Mouse (Mus musculus) erythroblast, adult 5-6 weeks (primary cell): ENCODE results near the gene Dnajc15. TPM values are rescaled to one million over a fixed set of nuclear protein-coding genes. Genes with fewer than 3 reads are reported as not detected.

Experiments used
- ATAC-seq: replicated peaks from 2 replicates; pipeline ENCODE4 v1.8.0; 2016; ENCODE audit warnings: moderate number of reproducible peaks, mild to moderate bottlenecking, moderate TSS enrichment, inconsistent platforms; ENCODE audit not compliant: poor library complexity, low FRiP score, severe bottlenecking
- total RNA-seq, 2 experiments: library from RNA; stranded (forward) in 1 of 2; stranded (reverse) in 1 of 2; fragments of 150-400 nt in 1 of 2; fragments of 200-764, 138-1000 nt in 1 of 2; gene quantifications; 2 replicates each; pipeline versions ENCODE4 v1.2.3 to v1.2.4; 2015 to 2017; ENCODE audit warnings: low replicate concordance in 2 of 2

Gene Dnajc15
- total RNA-seq, 2 experiments from 2014 or later, result 2.7 to 21.0 TPM

GRCm38 (mm10) chr14:77806345-77806744 is 68.6 kb downstream of the Dnajc15 start:
- no peak for ATAC-seq

- ATAC-seq, result no peak
These were observed 72.7 kb downstream of the Dnajc15 start for GRCm38 (mm10) chr14:77802268-77802630.

GRCm38 (mm10) chr14:77801571-77802267 is 73.2 kb downstream of the Dnajc15 start:
- no peak for ATAC-seq

GRCm38 (mm10) chr14:77796506-77796905 is 78.4 kb downstream of the Dnajc15 start:
- no peak for ATAC-seq

- ATAC-seq, result no peak
These were observed 79.7 kb downstream of the Dnajc15 start for GRCm38 (mm10) chr14:77795240-77795639.

- ATAC-seq, result no peak
These were observed 80.5 kb downstream of the Dnajc15 start for GRCm38 (mm10) chr14:77794285-77794949.

GRCm38 (mm10) chr14:77792998-77793397 is 81.9 kb downstream of the Dnajc15 start:
- ATAC-seq, result no peak

GRCm38 (mm10) chr14:77783217-77783616 is 91.7 kb downstream of the Dnajc15 start:
- ATAC-seq, result no peak

GRCm38 (mm10) chr14:77777365-77777764 is 97.6 kb downstream of the Dnajc15 start:
- no peak for ATAC-seq

GRCm38 (mm10) chr14:77776005-77776531 is 98.9 kb downstream of the Dnajc15 start:
- no peak for ATAC-seq

- ATAC-seq, result no peak
These were observed 101.6 kb downstream of the Dnajc15 start for GRCm38 (mm10) chr14:77773331-77773730.

GRCm38 (mm10) chr14:77771626-77772025 is 103.3 kb downstream of the Dnajc15 start:
- no peak for ATAC-seq

Other genes with a start within 250 kb of the Dnajc15 start
- gene Epsti1, start 29.1 kb upstream of the Dnajc15 start, total RNA-seq (2015; ENCODE audit: low replicate concordance), result 13.8 and 24.6 TPM in 2 replicates
- 10.0 and 17.1 TPM in 2 replicates for gene Epsti1, start 29.1 kb upstream of the Dnajc15 start, total RNA-seq (2017; ENCODE audit: low replicate concordance)
- not detected in 2 replicates for gene Fam216b, start 213.9 kb upstream of the Dnajc15 start, total RNA-seq (2015; ENCODE audit: low replicate concordance)
- not detected in 2 replicates for gene Fam216b, start 213.9 kb upstream of the Dnajc15 start, total RNA-seq (2017; ENCODE audit: low replicate concordance)